Mouse (Mus musculus): ENCODE results near the gene Mthfd1l. TPM values are rescaled to one million over a fixed set of nuclear protein-coding genes. Genes with fewer than 3 reads are reported as not detected.
A peak's percentile ranks its signal among the peaks of the same experiment; 100 is the strongest.

Mthfd1l gene
- polyA plus RNA-seq, 1 experiment from 2014 or later, result 5.3 TPM

DNA sequence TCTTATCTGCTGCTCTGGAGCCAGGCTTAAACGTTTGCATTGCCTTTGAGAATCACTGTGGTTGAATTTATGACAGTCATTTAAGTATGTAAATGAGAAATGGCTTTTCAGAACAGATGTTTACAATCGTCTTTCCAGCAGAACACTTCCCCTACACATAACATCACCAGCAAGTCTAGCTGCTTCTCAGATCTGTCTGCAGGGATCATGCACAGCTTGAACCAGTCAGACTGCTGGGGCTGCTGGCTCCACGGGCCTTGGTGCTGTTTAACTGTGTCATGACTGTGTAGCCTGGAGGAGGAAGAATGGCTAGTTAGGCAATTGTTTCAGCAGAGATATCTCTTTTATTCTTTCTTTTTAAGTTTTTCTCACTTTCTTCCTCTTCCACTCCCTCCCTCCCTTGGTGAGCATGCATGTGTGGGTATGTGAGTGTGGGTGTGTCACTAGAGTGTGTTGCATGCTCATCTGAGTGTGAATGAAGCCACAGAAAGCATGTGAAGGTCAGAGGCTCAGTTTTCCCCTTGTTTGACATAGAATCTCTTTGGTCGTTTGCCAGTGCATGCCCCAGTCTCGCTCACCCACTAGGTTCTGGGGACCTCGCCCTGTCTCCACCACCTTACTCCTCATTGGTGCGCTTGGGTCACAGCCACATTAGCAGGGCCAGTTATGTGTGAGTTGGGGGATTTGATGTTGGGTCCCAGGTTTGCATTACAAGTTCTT is 33.5 kb downstream of the Mthfd1l start:
- TF ChIP-seq CTCF (IDR thresholded peaks at IDR 0.05; ENCODE audit: low read depth), result no peak
- H3K27ac ChIP-seq (ENCODE audit: low read depth, low read length), result no peak overlapping the region
- H3K27me3 ChIP-seq (replicated peaks; ENCODE audit: control insufficient read depth, insufficient read depth, low read length), result no peaks in the 10 kb centered on the region
- ATAC-seq, result no peak
- H3K36me3 ChIP-seq (ENCODE audit: control insufficient read depth, insufficient read depth), result peaks cover 9% of the 10 kb centered on the region; the same call in 1 of the 2 replicates
- H3K9ac ChIP-seq (ENCODE audit: low read depth, low read length), result no peak overlapping the region
- no peak overlapping the region for H3K4me3 ChIP-seq (ENCODE audit: low read depth, low read length)
- WGBS, result 42% methylated on average over 7 of the region's 7 CpGs
- H3K9me3 ChIP-seq (ENCODE audit: control insufficient read depth), result no peaks in the 10 kb centered on the region
- H3K4me2 ChIP-seq (replicated peaks; ENCODE audit: low read depth), result no peak overlapping the region
- H3K4me1 ChIP-seq (replicated peaks; ENCODE audit: control insufficient read depth, insufficient read depth, low read length), result no peaks in the 10 kb centered on the region; the same call in 1 of the 2 replicates

DNA sequence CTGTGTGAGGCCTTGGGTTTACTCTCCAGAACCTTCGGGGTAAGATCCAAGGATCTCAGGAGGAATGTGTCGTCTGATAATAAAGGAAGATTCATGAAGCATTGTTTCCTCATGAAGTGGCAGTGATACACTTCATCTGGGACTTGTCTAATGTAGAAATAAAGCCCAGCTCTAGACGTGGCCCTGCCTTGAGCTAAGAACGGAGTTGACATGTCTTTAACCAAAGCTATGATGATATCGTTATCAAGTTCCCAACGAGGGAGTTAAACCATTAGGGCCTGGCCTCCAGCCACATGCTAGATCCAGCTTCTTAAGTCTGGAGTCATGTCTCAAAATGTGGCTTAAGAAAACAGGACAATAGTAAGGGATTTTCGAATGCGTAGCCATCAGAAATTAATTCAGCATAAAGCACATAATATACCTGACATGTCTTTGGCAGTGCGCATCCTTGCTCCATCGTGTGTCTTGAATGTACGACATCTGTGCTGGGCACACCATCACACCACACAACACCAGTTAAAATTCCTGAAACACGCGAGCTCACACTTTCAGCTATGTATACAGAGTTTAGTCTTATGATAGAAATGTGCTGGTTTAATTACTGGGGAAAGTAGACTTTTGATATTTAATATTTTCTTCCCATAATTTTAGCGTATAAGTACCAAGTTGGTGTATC is 49.8 kb downstream of the Mthfd1l start:
- WGBS, result 83% methylated on average over 14 of the region's 14 CpGs

DNA sequence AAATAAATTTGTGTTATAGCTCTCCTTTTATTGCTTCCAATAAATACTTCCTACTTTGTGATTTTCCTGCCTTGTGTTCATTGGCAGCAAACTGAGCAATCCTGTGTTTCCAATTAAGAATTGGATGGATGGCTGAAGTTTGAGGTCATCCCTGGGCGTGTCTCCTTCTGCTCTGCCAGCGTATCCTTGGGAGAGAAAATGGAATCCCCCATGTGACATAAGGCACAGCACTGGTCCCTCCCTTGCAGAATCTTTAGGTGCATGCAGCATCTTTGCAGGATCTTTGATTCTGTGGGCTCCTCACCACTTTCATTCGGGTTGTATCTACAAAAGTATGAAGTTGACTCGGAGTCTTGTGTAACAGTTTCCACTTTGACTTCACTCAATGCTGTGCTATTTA is 53.7 kb downstream of the Mthfd1l start:
- Histone ChIP-seq H3K4me2 (replicated peaks; ENCODE audit: low read depth) (no peak overlapping the region), H3K9ac (ENCODE audit: low read depth, low read length) (no peak overlapping the region), H3K4me1 (replicated peaks; ENCODE audit: control insufficient read depth, insufficient read depth, low read length) (no peaks in the 10 kb centered on the region), H3K36me3 (ENCODE audit: control insufficient read depth, insufficient read depth) (0 out of 2 replicates have a peak, but pooled peaks cover 4% of the 10 kb centered on the region), H3K9me3 (ENCODE audit: control insufficient read depth) (no peaks in the 10 kb centered on the region), H3K27ac (ENCODE audit: low read depth, low read length) (no peak overlapping the region), H3K4me3 (ENCODE audit: low read depth, low read length) (no peak overlapping the region), H3K27me3 (replicated peaks; ENCODE audit: control insufficient read depth, insufficient read depth, low read length) (no peaks in the 10 kb centered on the region)
- WGBS, result 83% methylated on average over 4 of the region's 4 CpGs
- TF ChIP-seq CTCF (IDR thresholded peaks at IDR 0.05; ENCODE audit: low read depth), result no peak
- no peak for ATAC-seq

More for the DNA sequence above, 49.8 kb downstream of the Mthfd1l start:
- Histone ChIP-seq H3K9ac (ENCODE audit: low read depth, low read length) (no peak overlapping the region), H3K4me1 (replicated peaks; ENCODE audit: control insufficient read depth, insufficient read depth, low read length) (no peaks in the 10 kb centered on the region), H3K4me2 (replicated peaks; ENCODE audit: low read depth) (no peak overlapping the region), H3K27ac (ENCODE audit: low read depth, low read length) (no peak overlapping the region), H3K27me3 (replicated peaks; ENCODE audit: control insufficient read depth, insufficient read depth, low read length) (no peaks in the 10 kb centered on the region), H3K36me3 (ENCODE audit: control insufficient read depth, insufficient read depth) (peaks cover 14% of the 10 kb centered on the region; the same call in 1 of the 2 replicates), H3K4me3 (ENCODE audit: low read depth, low read length) (no peak overlapping the region), H3K9me3 (ENCODE audit: control insufficient read depth) (no peaks in the 10 kb centered on the region)
- no peak for TF ChIP-seq CTCF (IDR thresholded peaks at IDR 0.05; ENCODE audit: low read depth)
- no peak for ATAC-seq

DNA sequence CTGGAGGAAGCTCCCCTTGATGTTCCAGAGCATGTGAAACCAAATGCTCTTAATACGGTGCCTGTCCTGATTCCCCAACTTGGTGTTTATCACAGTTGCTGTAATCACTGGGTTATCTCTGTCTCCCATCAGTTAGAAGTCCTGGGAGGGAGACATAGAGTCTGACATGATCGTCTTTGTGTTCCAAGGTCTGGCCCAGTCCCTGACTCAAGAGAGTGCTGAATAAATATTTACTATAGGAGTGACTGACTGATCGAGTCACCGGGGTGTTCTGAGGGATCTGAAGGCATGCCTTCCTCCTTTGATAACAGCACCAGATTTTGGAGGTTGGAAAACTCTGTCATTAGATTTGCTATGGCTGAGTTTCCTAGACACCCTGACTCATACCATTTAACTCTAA is 54.5 kb downstream of the Mthfd1l start:
- Histone ChIP-seq H3K27ac (ENCODE audit: low read depth, low read length) (peak overlapping the region; percentile 21; the same call in 1 of the 2 replicates), H3K36me3 (ENCODE audit: control insufficient read depth, insufficient read depth) (0 out of 2 replicates have a peak, but pooled peaks cover 4% of the 10 kb centered on the region), H3K4me2 (replicated peaks; ENCODE audit: low read depth) (no peak overlapping the region), H3K4me3 (ENCODE audit: low read depth, low read length) (no peak overlapping the region), H3K27me3 (replicated peaks; ENCODE audit: control insufficient read depth, insufficient read depth, low read length) (no peaks in the 10 kb centered on the region), H3K9ac (ENCODE audit: low read depth, low read length) (no peak overlapping the region), H3K9me3 (ENCODE audit: control insufficient read depth) (no peaks in the 10 kb centered on the region), H3K4me1 (replicated peaks; ENCODE audit: control insufficient read depth, insufficient read depth, low read length) (no peaks in the 10 kb centered on the region)
- TF ChIP-seq CTCF (IDR thresholded peaks at IDR 0.05; ENCODE audit: low read depth), result no peak
- no peak for ATAC-seq
- 15% methylated on average over 4 of the region's 4 CpGs for WGBS

DNA sequence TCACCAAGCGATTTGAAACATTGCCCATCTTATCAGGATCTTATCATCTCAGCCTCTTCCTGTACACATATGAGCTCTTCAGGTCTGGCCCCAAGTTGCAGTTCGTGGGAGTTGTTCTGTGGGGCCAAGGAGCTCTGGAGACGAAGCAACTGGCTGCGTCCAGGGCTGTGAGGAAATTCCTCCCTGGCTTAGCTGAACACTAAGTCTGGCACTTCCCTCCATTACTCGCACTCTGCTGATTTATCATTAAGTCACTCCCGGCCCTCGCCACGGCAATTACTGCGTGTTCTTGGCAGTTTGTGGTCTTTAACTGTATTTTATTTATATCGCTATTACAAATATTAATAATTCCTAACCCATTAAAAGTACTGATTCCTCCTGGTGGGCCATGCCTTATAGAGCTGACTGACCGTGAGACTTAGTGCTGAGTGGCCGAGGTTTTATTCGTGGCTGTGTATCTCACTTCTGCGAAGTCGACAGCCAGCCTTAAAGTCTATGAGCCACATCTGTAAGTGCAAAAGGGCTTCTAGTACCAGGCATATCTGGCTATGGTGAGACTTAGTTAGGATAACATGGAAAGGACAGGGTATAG is 56.0 kb downstream of the Mthfd1l start:
- no peak for ATAC-seq
- no peak for TF ChIP-seq CTCF (IDR thresholded peaks at IDR 0.05; ENCODE audit: low read depth)
- no peaks in the 10 kb centered on the region for H3K4me1 ChIP-seq (replicated peaks; ENCODE audit: control insufficient read depth, insufficient read depth, low read length)
- 51% methylated on average over 15 of the region's 15 CpGs for WGBS
- no peak overlapping the region for H3K4me3 ChIP-seq (ENCODE audit: low read depth, low read length)
- no peak overlapping the region for H3K27ac ChIP-seq (ENCODE audit: low read depth, low read length)
- no peaks in the 10 kb centered on the region for H3K27me3 ChIP-seq (replicated peaks; ENCODE audit: control insufficient read depth, insufficient read depth, low read length)
- no peak overlapping the region for H3K4me2 ChIP-seq (replicated peaks; ENCODE audit: low read depth)
- H3K9ac ChIP-seq (ENCODE audit: low read depth, low read length), result no peak overlapping the region
- 0 out of 2 replicates have a peak, but pooled peaks cover 4% of the 10 kb centered on the region for H3K36me3 ChIP-seq (ENCODE audit: control insufficient read depth, insufficient read depth)
- H3K9me3 ChIP-seq (ENCODE audit: control insufficient read depth), result no peaks in the 10 kb centered on the region

DNA sequence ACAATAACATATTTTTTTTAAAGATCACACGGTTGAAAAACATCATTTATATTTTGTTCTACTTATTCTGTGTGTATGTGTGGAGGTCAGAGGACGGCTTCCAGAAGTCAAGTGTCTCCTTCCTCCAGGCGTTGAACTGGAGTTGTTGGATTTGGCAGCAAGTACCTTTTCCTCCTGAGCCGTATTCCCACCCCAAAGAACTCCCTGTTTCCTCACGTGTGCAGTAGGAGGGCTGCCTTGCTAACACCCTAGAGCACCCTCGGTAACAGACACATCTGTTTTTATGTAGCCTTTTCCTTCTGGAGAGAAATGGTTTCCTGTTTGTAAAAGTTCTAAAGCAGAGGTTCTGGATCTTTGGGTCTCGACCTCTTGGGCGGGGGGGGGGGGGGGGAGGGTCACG is 60.8 kb downstream of the Mthfd1l start:
- TF ChIP-seq CTCF (IDR thresholded peaks at IDR 0.05; ENCODE audit: low read depth), result no peak
- Histone ChIP-seq H3K4me1 (replicated peaks; ENCODE audit: control insufficient read depth, insufficient read depth, low read length) (no peaks in the 10 kb centered on the region), H3K27me3 (replicated peaks; ENCODE audit: control insufficient read depth, insufficient read depth, low read length) (no peaks in the 10 kb centered on the region)

More for the DNA sequence above, 60.8 kb downstream of the Mthfd1l start:
- WGBS, result 67% methylated on average over 8 of the region's 9 CpGs
- Histone ChIP-seq H3K9ac (ENCODE audit: low read depth, low read length) (no peak overlapping the region), H3K27ac (ENCODE audit: low read depth, low read length) (no peak overlapping the region), H3K36me3 (ENCODE audit: control insufficient read depth, insufficient read depth) (0 out of 2 replicates have a peak, but pooled peaks cover 7% of the 10 kb centered on the region), H3K9me3 (ENCODE audit: control insufficient read depth) (no peaks in the 10 kb centered on the region), H3K4me2 (replicated peaks; ENCODE audit: low read depth) (no peak overlapping the region), H3K4me3 (ENCODE audit: low read depth, low read length) (no peak overlapping the region)
- ATAC-seq, result no peak
